Mouse (Mus musculus) spleen, postnatal 0 days (tissue): ENCODE data around the gene Ier3. TPM values are rescaled to one million over a fixed set of nuclear protein-coding genes. Genes with fewer than 3 reads are reported as not detected.

Experiments
- polyA plus RNA-seq: library from polyadenylated mRNA; unstranded; fragments of >200 nt; fragmentation: Nextera tagmentation; extraction: Ambion mirVana; gene quantifications from 2 replicates; pipeline ENCODE4 v1.2.1, GENCODE M21; 2015

Ier3 gene
- polyA plus RNA-seq = 32.9 and 36.5 TPM in 2 replicates

GRCm38 (mm10) chr17:35821439-35822430, at the start of gene Ier3:
Gene Ier3, plus strand, starts transcription at chr17:35821684.

GRCm38 (mm10) chr17:35822964-35823937, 1.8 kb downstream of the Ier3 start, which contains the start of gene Flot1:
Gene Flot1, plus strand, starts transcription at chr17:35823230.

GRCm38 (mm10) chr17:35838122-35838544, 16.6 kb downstream of the Ier3 start, which contains the start of gene Tubb5:
Gene Tubb5, minus strand, starts transcription at chr17:35838306.

GRCm38 (mm10) chr17:35841076-35841950, 19.8 kb downstream of the Ier3 start, which contains the start of gene Mdc1:
Gene Mdc1, plus strand, starts transcription at chr17:35841515.

GRCm38 (mm10) chr17:35861198-35861857, 39.8 kb downstream of the Ier3 start, which contains the start of gene Nrm:
Gene Nrm, plus strand, starts transcription at chr17:35861318.

GRCm38 (mm10) chr17:35865481-35866280, 44.2 kb downstream of the Ier3 start, which contains the start of gene Ppp1r18:
Gene Ppp1r18, plus strand, starts transcription at chr17:35865593.

Other genes with a start within 250 kb of the Ier3 start
- not detected in 2 replicates for gene Sfta2, start 220.1 kb upstream of the Ier3 start, polyA plus RNA-seq
- gene Gm9573, start 195.0 kb upstream of the Ier3 start, polyA plus RNA-seq = not detected in 2 replicates
- gene Mucl3, start 178.0 kb upstream of the Ier3 start, polyA plus RNA-seq = 0.07 and 0.12 TPM in 2 replicates
- gene Vars2, start 154.1 kb upstream of the Ier3 start, polyA plus RNA-seq = 7.5 and 7.6 TPM in 2 replicates
- gene Gtf2h4, start 147.9 kb upstream of the Ier3 start, polyA plus RNA-seq = 23.5 and 25.8 TPM in 2 replicates
- gene Ddr1, start 117.1 kb upstream of the Ier3 start, polyA plus RNA-seq = 13.8 and 18.6 TPM in 2 replicates
- 45.6 and 54.3 TPM in 2 replicates for gene Flot1, start 1.5 kb downstream of the Ier3 start, polyA plus RNA-seq
- gene Tubb5, start 16.6 kb downstream of the Ier3 start, polyA plus RNA-seq = 563 and 593 TPM in 2 replicates
- gene Mdc1, start 19.8 kb downstream of the Ier3 start, polyA plus RNA-seq = 6.5 and 7.6 TPM in 2 replicates
- gene Nrm, start 39.6 kb downstream of the Ier3 start, polyA plus RNA-seq = 38.0 and 41.2 TPM in 2 replicates
- gene Ppp1r18, start 43.9 kb downstream of the Ier3 start, polyA plus RNA-seq = 28.7 and 37.7 TPM in 2 replicates
- gene Dhx16, start 58.1 kb downstream of the Ier3 start, polyA plus RNA-seq = 33.5 and 34.1 TPM in 2 replicates
- gene 2310061I04Rik, start 75.7 kb downstream of the Ier3 start, polyA plus RNA-seq = 16.2 and 16.7 TPM in 2 replicates
- gene Atat1, start 88.4 kb downstream of the Ier3 start, polyA plus RNA-seq = 9.9 and 11.9 TPM in 2 replicates
- 71.9 and 77.8 TPM in 2 replicates for gene Mrps18b, start 94.7 kb downstream of the Ier3 start, polyA plus RNA-seq
- gene Ppp1r10, start 94.8 kb downstream of the Ier3 start, polyA plus RNA-seq = 17.4 and 18.4 TPM in 2 replicates
- 75.9 and 76.2 TPM in 2 replicates for gene Abcf1, start 148.1 kb downstream of the Ier3 start, polyA plus RNA-seq
- 18.4 and 21.0 TPM in 2 replicates for gene Gnl1, start 158.2 kb downstream of the Ier3 start, polyA plus RNA-seq
- 8.6 and 11.4 TPM in 2 replicates for gene Prr3, start 158.6 kb downstream of the Ier3 start, polyA plus RNA-seq
- gene H2-T24, start 198.9 kb downstream of the Ier3 start, polyA plus RNA-seq = 9.8 and 11.7 TPM in 2 replicates
- gene H2-T23, start 211.2 kb downstream of the Ier3 start, polyA plus RNA-seq = 38.3 and 49.1 TPM in 2 replicates
- 10.0 and 15.3 TPM in 2 replicates for gene H2-T22, start 221.1 kb downstream of the Ier3 start, polyA plus RNA-seq
- not detected in 2 replicates for gene Gm6034, start 221.3 kb downstream of the Ier3 start, polyA plus RNA-seq
- not detected in 2 replicates for gene Gm11127, start 236.7 kb downstream of the Ier3 start, polyA plus RNA-seq